Mouse (Mus musculus) embryonic facial prominence, embryonic 10.5 days (tissue): ENCODE data around the gene D930048N14Rik. TPM values are rescaled to one million over a fixed set of nuclear protein-coding genes. Genes with fewer than 3 reads are reported as not detected.
"Not testable (repeated sequence)": the region's sequence is repeated elsewhere in the genome, so short reads cannot be mapped to it uniquely, and the experiment has no call there.

Source experiments
- DNase-seq: peaks from one replicate; pipeline ENCODE4 v3.0.0-alpha.2; 2017; ENCODE audit warnings: low spot score
- H3K27ac ChIP-seq: fragments of 300-500 bp; sonication (generic); replicated peaks from 2 replicates; pipeline ENCODE4 v1.5.1; 2016; ENCODE audit warnings: mild to moderate bottlenecking
- H3K27me3 ChIP-seq: fragments of 300-500 bp; sonication (generic); replicated peaks from 2 replicates; pipeline ENCODE4 v1.6.1; 2016; ENCODE audit warnings: low read depth, mild to moderate bottlenecking; ENCODE audit not compliant: poor library complexity, severe bottlenecking
- H3K36me3 ChIP-seq: fragments of 300-500 bp; sonication (generic); replicated peaks from 2 replicates; pipeline ENCODE4 v1.6.1; 2016; ENCODE audit warnings: mild to moderate bottlenecking, moderate library complexity
- H3K4me1 ChIP-seq: fragments of 300-500 bp; sonication (generic); 2 replicates; pipeline ENCODE4 v1.6.1; 2016
- H3K4me3 ChIP-seq: fragments of 300-500 bp; sonication (generic); 2 replicates; pipeline ENCODE4 v1.5.1; 2016; ENCODE audit warnings: mild to moderate bottlenecking, moderate library complexity
- H3K9me3 ChIP-seq: fragments of 300-500 bp; sonication (generic); 2 replicates; pipeline ENCODE4 v1.6.1; 2016; ENCODE audit warnings: mild to moderate bottlenecking
- WGBS: fragments of 180-500 bp; shearing (Covaris S2); methylation state at CpG from one replicate; pipeline ENCODE4 v1.1.7; 2016; 5-methylcytosine and 5-hydroxymethylcytosine counted together
- polyA plus RNA-seq: library from polyadenylated mRNA; unstranded; fragments of >200 nt; fragmentation: Nextera tagmentation; extraction: Ambion mirVana; gene quantifications from 2 replicates; pipeline ENCODE4 v1.2.1, GENCODE M21; 2016

D930048N14Rik gene
- 1.6 and 2.4 TPM in 2 replicates for polyA plus RNA-seq

GRCm38 (mm10) chr11:51650691-51651515 is at the start of gene D930048N14Rik, which contains the start of gene N4bp3:
TSS of gene D930048N14Rik (plus strand) at chr11:51650954.
TSS of gene N4bp3 (minus strand) at chr11:51650842.
- H3K4me3 ChIP-seq, result peak within 1 kb of the TSS; percentile 76
- peak; percentile 82 for DNase-seq
- H3K4me1 ChIP-seq, result peaks cover 53% of the 10 kb centered on the region
- no peaks in the 10 kb centered on the region for H3K9me3 ChIP-seq
- H3K27me3 ChIP-seq, result peaks cover 40% of the 10 kb centered on the region
- peaks cover 1% of the 10 kb centered on the region; the same call in 1 of the 2 replicates for H3K36me3 ChIP-seq
- under 1% methylated on average over 70 of the region's 70 CpGs for WGBS
- peak within 1 kb of the TSS; percentile 84 for H3K27ac ChIP-seq

GRCm38 (mm10) chr11:51602253-51602652 is 48.5 kb upstream of the D930048N14Rik start:
- 93% methylated on average over 3 of the region's 3 CpGs for WGBS
- Histone ChIP-seq H3K9me3 (no peaks in the 10 kb centered on the region), H3K27me3 (no peaks in the 10 kb centered on the region), H3K27ac (no peak overlapping the region), H3K4me1 (peaks cover 37% of the 10 kb centered on the region), H3K4me3 (peak overlapping the region; percentile 11; the same call in 1 of the 2 replicates), H3K36me3 (peaks cover 91% of the 10 kb centered on the region)
- no peak for DNase-seq

GRCm38 (mm10) chr11:51605602-51606446 is 44.9 kb upstream of the D930048N14Rik start:
- Histone ChIP-seq H3K27ac (peak overlapping the region; percentile 100), H3K4me1 (peaks cover 43% of the 10 kb centered on the region), H3K4me3 (peak overlapping the region; percentile 100), H3K9me3 (no peaks in the 10 kb centered on the region), H3K27me3 (no peaks in the 10 kb centered on the region), H3K36me3 (peaks cover 55% of the 10 kb centered on the region)
- DNase-seq, result peak; percentile 86
- under 1% methylated on average over 81 of the region's 81 CpGs for WGBS

GRCm38 (mm10) chr11:51606447-51607095 is 44.2 kb upstream of the D930048N14Rik start, which contains the start of gene Hnrnpab:
TSS of gene Hnrnpab (minus strand) at chr11:51606847.
- under 1% methylated on average over 91 of the region's 91 CpGs for WGBS
- Histone ChIP-seq H3K4me3 (peak within 1 kb of the TSS; percentile 100), H3K9me3 (no peaks in the 10 kb centered on the region), H3K27me3 (no peaks in the 10 kb centered on the region), H3K36me3 (peaks cover 48% of the 10 kb centered on the region), H3K4me1 (peaks cover 41% of the 10 kb centered on the region), H3K27ac (peak within 1 kb of the TSS; percentile 100)
- peak; percentile 97 for DNase-seq

- Histone ChIP-seq H3K27ac (peak overlapping the region; percentile 100), H3K4me1 (peaks cover 36% of the 10 kb centered on the region), H3K36me3 (peaks cover 41% of the 10 kb centered on the region), H3K27me3 (no peaks in the 10 kb centered on the region), H3K4me3 (peak overlapping the region; percentile 100), H3K9me3 (no peaks in the 10 kb centered on the region)
- DNase-seq, result no peak
- WGBS, result 13% methylated on average over 15 of the region's 15 CpGs
Observed at GRCm38 (mm10) chr11:51607096-51607738, 43.5 kb upstream of the D930048N14Rik start.

GRCm38 (mm10) chr11:51609266-51609909 is 41.4 kb upstream of the D930048N14Rik start:
- Histone ChIP-seq H3K4me3 (no peak overlapping the region), H3K27me3 (no peaks in the 10 kb centered on the region), H3K9me3 (no peaks in the 10 kb centered on the region), H3K27ac (no peak overlapping the region), H3K4me1 (peaks cover 17% of the 10 kb centered on the region), H3K36me3 (peaks cover 19% of the 10 kb centered on the region)
- 85% methylated on average over 3 of the region's 3 CpGs for WGBS
- DNase-seq, result no peak

GRCm38 (mm10) chr11:51609940-51610339 is 40.8 kb upstream of the D930048N14Rik start:
- not testable (repeated sequence) for H3K9me3 ChIP-seq, H3K27ac ChIP-seq, DNase-seq, H3K27me3 ChIP-seq, H3K4me3 ChIP-seq
- WGBS, result 90% methylated on average over 5 of the region's 5 CpGs
- Histone ChIP-seq H3K36me3 (peaks cover 14% of the 10 kb centered on the region), H3K4me1 (peaks cover 17% of the 10 kb centered on the region)

- DNase-seq, result no peak
- no peak overlapping the region for H3K4me3 ChIP-seq
- no peaks in the 10 kb centered on the region for H3K27me3 ChIP-seq
- 0 out of 2 replicates have a peak overlapping the region, but pooled peaks have one; percentile 88 for H3K27ac ChIP-seq
- WGBS, result 77% methylated on average over 8 of the region's 8 CpGs
- H3K9me3 ChIP-seq, result no peaks in the 10 kb centered on the region
- peaks cover 17% of the 10 kb centered on the region for H3K4me1 ChIP-seq
- H3K36me3 ChIP-seq, result no peaks in the 10 kb centered on the region
Observed at GRCm38 (mm10) chr11:51614256-51614655, 36.5 kb upstream of the D930048N14Rik start.

- Histone ChIP-seq H3K36me3 (no peaks in the 10 kb centered on the region), H3K4me3 (peak overlapping the region; percentile 56), H3K27ac (peak overlapping the region; percentile 88), H3K27me3 (no peaks in the 10 kb centered on the region), H3K4me1 (peaks cover 18% of the 10 kb centered on the region), H3K9me3 (no peaks in the 10 kb centered on the region)
- WGBS, result 39% methylated on average over 7 of the region's 7 CpGs
- DNase-seq, result no peak
Observed at GRCm38 (mm10) chr11:51615129-51615528, 35.6 kb upstream of the D930048N14Rik start.

GRCm38 (mm10) chr11:51615601-51616000 is 35.2 kb upstream of the D930048N14Rik start:
- 2% methylated on average over 14 of the region's 14 CpGs for WGBS
- H3K4me3 ChIP-seq, result peak overlapping the region; percentile 56

GRCm38 (mm10) chr11:51616113-51616512 is 34.6 kb upstream of the D930048N14Rik start:
- H3K4me1 ChIP-seq, result peaks cover 28% of the 10 kb centered on the region
- DNase-seq, H3K9me3 ChIP-seq, H3K27me3 ChIP-seq, H3K36me3 ChIP-seq: not testable (repeated sequence)
- peak overlapping the region; percentile 56 for H3K4me3 ChIP-seq
- 91% methylated on average over 7 of the region's 7 CpGs for WGBS
- H3K27ac ChIP-seq, result peak overlapping the region; percentile 88; the same call in 1 of the 2 replicates

More at GRCm38 (mm10) chr11:51615601-51616000, 35.2 kb upstream of the D930048N14Rik start:
- H3K27me3 ChIP-seq, result no peaks in the 10 kb centered on the region
- no peaks in the 10 kb centered on the region for H3K9me3 ChIP-seq
- H3K27ac ChIP-seq, result peak overlapping the region; percentile 88
- peaks cover 23% of the 10 kb centered on the region for H3K4me1 ChIP-seq
- no peaks in the 10 kb centered on the region for H3K36me3 ChIP-seq
- peak; percentile 83 for DNase-seq
